Mouse (Mus musculus): ENCODE measurements at regions not wholly inside any gene's neighbourhood (a gene's known extent, or its start where the extent isn't known, plus 50 kb on each side); places are given as distances from the start of the nearest gene placed in this dataset.

DNA sequence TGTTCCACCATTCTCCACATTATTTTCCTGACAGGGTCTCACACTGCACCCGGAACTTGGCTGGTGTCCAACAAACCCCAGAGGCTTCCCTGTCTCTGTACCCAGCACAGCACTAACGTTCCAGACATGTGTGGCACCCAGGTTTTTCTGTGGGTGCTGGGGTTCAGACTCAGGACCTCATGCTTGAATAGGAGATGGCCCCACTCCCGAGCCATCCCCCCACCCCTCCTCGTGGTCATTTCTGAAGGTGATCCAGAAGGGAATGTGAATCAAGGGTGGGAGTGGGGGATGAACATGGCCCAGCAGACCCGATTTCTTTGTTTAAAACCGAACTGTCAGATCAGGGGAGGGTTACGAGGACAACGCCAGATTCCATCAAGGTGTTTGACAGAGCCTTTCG lies 245.6 kb downstream of the Tbc1d1 start:
- DNase-seq (ENCODE audit: low spot score), result no peak

DNA sequence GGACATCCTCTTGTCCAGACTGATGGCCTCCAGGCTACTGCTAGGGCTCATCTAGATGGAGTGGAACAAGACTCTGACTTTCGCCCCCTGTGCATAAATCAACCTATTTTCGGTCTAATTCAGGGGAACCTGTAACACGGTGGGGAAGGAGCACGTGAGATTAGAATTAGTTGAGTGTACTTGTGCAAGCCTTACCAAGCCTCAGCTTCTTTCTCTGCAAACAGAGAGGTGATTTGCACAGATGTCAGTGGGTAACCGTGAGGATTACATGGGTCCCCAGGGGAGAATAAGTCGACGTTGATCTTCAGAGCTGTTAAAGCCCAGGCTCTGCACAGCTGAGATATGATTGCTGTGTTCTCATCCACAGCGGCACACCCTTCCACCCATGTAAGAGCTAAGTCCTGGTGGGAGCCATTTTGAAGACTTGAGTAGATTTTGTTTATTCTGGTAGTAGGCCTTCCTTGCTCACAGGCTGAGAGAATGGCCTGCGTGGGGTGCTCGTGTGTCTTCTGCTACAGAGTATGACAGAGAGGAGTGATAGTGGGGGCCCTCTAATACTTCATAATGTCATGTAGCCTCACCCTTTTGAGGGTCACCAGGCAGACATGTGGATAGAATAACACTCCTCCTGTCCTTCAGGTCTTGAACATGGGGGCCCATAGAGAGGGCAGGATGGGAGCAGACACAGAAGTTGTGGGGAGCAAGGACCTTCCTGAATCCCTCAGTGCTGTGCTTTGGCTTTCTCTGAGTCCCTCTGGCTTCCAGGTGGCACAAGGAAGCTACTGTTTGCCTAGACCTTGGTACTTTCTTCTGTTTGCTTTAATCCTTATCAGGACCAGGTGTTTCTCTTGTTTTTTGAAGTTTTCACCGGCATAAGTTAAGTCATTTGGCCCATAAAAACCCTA lies 247.2 kb downstream of the Tbc1d1 start:
- no peak for DNase-seq (ENCODE audit: low spot score)

DNA sequence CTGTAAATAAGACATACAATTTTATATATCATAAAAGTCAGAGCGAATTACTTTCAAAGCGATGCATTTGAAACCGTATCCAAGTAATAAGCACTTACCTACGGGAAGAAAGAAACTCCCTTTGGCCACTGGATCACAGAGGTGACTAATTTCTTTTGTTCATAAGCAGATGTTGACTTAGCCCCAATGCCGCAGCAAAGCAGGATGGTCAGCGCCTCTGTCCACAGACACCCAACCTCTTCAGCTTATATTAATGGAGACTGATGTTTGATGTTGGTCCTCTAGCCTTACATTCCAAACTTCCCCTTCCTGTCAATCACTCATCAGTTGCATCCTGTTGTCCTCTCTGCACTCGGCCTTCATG lies 247.9 kb downstream of the Tbc1d1 start:
- DNase-seq (ENCODE audit: low spot score), result no peak

DNA sequence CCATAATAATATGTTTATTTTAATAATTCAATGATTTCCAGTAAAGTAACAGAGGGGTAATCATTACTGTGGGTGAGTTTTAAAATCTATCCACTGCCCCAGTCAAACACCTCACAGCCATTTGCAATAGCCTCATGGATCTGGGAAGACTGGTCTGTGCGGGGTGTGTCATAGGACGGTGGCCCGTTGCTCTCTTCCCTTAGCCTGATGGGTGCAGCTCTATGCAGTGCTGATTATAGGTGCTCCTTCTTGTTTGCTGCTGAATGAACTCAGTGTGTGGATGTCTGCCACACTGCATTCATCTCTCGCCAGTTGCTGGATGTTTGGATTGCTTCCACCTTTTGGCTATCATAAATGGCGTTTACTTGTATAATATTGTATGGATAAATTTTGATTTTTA lies 248.4 kb downstream of the Tbc1d1 start:
- DNase-seq (ENCODE audit: low spot score), result no peak

DNA sequence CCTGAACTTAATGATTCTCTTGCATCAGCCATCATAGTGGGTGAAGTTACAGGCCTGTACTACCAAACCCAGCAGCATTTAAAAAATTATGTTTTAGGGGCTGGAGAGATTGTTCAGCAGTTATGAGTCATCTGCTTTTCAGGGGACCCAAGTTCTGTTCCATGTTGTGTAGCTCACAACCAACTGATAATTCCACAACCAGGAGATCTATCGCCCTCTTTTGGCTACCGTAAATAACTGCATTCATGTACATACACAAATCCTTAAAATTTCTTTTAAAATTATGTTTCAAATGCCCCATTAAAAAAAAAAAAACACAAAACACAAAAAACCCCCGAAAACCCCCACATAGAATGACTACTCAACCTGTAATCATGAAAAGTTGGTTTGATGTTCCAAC lies 252.8 kb downstream of the Tbc1d1 start:
- peak; percentile 24 for DNase-seq (ENCODE audit: low spot score)

DNA sequence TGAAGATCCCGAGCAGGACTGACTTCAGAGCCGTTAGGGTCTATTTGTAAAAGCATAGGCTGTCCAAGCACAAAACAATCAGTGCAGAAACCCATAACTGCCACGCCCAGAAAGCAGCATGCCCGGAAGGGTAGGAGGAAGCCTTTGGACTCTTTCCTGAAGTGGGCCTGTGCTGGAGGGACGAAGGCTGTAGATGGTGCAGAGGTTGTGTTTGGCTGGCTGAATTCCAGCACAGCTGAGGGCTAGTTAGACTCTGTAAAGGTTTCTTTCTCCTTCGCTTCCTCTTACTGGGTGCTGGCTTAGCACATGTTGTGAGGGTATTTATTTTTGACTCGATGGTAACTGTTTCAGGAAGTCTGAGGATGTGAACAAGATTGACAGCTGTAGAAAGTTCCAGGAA lies 254.5 kb downstream of the Tbc1d1 start:
- no peak for DNase-seq (ENCODE audit: low spot score)

DNA sequence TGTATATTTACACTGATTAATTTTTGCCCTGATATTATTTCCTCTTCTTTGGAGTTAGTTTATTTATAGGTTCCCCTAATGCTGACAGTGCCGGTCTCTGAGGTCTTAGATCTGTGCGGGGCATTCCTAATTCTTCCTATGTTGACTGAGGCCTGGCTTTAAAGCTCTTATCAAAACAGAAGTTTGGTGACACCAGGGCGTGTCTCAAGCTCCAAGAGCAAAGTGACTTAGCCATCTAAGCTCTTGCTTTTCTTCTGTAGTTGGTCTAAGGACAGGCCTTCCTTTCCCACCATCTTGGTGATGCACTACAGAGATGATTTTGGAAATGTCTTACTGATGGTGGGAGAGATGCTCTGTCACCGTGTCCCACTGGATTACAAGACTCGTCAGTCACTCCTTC lies 258.4 kb downstream of the Tbc1d1 start:
- no peak for DNase-seq (ENCODE audit: low spot score)

DNA sequence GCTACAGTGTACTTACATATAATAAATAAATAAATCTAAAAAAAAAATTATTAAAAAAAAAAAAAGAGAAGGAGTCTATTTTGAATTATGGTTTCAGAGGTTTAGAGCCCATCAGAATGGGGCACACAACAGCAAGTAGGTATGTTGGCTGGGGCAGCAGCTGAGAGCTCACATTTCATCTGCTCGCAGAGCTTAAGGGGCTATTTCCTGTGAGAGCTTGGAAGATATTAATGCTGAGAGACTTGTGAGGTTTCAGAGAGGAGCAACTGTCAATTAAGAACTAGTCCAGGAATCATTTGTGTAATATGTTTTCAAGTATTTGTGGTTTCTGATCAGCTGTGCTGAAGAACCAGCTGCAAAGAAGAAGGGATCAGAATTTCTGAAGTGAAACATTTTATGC lies 263.3 kb downstream of the Tbc1d1 start:
- no peak for DNase-seq (ENCODE audit: low spot score)

DNA sequence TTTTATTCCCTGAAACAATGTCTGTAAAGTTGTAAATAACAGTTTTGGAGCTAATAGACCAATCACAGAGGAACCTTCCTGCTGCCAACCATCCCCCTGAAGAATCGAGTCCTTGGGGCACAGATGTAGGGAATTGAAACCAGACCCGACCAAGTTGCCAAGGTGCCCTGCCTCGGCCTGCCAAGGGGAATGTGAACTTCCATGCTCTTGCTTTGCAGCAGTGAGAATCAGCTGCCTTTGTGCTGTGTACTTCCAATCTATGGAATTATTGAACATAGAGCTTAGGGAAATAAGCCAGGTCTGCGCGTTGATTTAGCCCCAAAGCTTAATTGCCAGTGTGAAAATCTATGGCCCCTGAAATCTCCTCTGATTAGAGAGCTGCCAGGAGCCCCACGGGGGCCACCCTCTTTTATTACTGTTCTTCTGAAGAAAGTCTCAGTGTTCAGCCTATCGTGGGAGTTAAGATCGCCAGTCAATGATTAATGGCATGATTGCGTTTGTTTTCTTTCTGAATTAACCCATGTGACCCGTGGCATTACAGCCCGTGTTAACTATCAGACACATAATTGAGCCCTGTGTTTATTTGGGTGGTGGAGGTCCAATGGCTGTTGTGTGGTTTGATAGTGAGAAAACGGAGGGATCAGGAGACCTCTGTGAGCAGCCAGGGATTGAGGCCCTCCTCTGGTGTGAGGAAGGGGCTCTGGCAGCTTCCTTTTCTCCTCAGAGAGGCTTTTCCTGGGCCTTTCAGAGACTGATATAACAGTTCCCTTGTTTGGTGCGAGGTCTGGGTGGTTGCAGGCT lies 266.9 kb downstream of the Tbc1d1 start:
- no peak for DNase-seq (ENCODE audit: low spot score)

DNA sequence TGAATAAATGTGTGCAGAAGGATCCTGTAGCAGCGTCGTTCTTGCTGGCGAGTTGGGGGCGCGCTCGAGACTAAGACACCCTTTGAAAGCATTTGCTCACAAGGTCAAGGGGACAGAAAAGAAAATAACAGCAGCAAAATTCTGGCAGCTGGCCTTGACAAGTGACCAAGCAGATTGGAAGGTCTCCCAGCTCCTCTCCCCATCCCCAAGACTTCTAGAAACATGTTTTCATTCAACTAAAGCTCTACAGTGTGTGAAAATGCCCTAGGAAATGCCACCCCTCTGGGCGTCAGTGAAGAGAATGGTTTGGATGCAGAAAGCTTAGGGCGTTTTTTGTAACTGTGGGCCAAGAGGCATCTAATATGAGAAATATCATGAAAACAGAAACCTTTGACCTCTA lies 272.7 kb downstream of the Tbc1d1 start:
- no peak for DNase-seq (ENCODE audit: low spot score)

DNA sequence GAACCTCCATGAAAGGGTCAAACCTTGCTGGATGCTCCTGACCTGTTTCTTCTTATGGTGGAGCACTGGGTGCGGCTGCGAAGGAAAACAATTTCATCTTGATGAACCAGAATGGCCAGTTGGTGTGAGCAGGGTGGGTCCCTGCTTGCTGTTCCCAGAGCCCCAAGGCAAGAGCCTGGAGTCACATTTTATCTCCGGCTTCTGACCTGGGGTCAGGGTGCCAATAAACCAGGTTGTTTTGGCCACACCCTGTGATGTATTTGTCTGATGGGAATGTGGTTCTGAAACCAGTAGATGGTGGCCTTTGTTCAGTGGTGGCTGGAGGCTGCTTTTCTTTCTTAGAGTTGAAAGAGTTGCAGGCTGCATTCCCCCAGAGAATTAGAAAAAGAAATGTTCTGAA lies 274.4 kb downstream of the Tbc1d1 start:
- DNase-seq (ENCODE audit: low spot score), result no peak

DNA sequence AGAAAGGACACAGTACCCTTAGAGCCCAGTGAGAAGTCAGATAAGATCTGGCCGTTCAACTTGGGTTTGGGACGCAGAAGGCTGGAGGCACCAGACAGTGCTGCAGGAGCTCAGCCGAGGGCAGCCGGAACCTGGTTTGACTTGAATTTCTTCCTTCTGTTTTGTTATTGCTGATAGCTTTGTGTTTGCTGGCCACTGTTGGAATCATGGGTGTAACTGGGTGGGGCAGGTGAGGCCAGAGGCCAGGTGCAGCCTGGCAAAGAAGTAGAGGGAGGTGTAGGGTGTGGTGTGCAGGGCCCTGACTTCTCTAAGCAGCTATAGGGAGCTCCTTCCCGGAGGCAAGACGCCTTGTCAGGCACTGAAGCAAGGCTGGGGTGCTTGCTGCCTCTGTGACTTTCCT lies 275.5 kb downstream of the Tbc1d1 start:
- no peak for DNase-seq (ENCODE audit: low spot score)

DNA sequence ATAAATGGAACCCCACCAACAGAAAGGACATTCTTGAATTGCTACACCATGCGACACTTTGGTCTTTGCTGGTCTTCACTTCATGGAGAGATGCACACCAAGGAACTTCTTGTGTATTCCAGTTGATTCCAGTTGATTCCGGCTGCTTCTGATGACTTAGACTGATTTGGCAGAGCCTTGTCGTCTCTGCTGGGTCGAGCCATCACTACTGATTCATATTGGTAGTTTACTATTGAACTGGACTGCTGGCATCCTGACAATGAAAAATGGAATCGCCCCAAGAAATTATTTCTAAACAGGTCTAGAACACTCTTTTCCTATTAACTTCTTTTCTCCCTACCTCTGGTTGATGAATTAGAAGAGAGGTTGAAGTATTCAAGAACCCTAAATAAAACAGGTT lies 277.7 kb downstream of the Tbc1d1 start:
- no peak for DNase-seq (ENCODE audit: low spot score)

DNA sequence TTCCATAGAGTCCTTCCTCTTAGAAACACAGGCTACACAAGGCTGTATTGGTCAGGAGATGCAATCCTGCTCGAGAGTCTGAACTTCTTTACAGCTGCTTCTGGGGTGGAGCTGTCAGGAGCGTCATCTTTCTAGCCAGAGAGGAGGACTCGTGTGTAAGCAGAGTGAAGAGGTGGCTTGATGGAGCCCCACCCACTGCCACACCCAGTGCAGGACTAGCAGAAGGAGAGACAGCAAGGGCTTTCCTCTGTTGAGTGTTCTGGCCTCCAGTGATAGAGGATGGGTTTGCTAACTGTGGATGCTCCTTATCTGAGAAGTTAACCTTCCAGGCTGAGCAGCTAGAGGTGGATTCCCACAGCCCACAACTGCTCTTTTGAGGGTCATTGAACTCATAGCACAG lies 279.4 kb downstream of the Tbc1d1 start:
- no peak for DNase-seq (ENCODE audit: low spot score)

DNA sequence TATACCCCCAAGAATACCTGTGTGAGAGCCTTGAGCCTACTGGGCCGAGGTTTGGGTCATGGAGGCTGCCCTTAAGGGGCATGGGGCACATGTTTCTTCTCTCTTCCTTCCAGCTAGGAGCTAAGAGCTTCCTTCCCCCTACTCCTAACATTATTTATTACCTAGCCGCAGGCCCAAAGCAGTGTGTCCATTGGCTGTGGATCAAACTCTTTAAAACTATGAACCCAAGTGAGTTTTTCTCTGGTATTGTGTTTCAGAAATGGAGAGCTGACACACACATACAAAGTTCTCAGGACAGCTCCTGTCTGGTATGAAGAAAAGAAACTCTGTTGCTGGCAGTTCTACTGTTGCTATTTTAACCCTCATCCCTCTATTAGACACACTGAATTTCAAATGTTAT lies 279.9 kb downstream of the Tbc1d1 start:
- no peak for DNase-seq (ENCODE audit: low spot score)

DNA sequence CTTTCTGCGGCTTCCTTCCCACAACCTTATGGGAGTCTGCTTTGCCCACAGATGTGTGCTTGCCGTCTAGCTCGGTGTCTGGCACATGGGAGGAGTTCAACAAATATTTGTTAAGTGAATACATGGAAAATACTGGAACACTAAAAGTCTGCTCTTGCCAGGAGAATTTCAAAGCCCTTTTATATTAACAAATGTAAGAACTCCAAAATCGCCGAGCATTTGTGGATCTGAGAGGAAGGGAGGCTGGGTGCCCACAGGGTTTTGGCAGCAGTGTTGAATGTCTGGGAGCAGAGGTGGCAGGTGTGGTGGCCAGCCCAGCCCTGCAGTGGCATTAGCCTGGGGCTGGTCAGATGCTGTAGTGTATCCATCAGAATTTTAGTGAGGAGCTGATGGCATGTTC lies 281.6 kb downstream of the Tbc1d1 start:
- DNase-seq (ENCODE audit: low spot score), result no peak

DNA sequence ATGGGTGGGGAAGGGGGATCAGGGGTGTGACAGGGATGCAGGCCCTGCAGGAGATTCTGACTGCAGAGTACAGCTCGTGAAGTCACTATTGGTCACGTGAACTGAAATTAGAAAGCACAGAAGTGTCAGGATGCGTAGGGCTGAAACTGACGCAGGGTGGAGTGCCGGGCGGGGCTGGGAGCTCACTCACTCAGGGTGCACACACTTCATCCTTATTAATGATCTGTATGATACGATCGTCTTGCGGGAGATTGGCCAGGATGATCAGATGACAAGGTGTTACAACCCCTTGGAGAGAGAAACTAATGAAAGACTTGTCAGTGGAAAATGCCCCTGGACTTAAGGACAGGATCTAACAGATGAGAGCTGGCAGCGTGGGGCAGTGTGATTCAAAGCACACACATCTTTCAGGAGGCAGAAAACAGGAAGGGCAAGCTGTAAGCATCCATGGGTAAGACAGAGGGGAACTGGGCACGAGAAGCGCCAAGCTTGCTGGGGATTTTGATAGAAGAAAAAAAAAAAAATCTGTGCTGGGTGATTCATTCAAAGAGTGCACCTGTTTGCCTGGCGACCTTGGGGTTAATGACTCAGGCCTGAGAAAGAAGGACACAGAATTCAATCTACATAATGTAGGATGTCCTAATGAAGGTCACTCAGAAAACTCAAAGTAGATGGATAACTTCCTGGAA lies 282.5 kb downstream of the Tbc1d1 start:
- no peak for DNase-seq (ENCODE audit: low spot score)

DNA sequence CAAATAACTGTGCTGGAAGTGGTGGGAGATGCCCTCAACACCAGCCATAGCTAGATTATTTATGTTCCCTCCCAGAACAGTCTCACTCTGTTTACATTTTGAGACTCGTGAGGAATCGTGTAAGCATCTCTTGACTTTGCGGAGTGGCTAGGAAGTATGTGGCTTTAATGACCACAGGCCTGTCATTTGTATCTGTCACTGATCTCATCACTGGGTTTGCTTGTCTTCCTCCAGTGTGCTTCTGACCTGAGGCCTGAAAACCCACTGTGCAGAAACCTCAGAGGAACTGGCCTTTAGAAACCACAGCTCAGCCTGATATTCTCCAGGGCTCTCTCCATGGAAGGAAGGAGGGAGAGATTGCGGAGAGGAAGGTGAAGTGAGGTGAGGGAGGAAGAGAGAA lies 291.7 kb downstream of the Tbc1d1 start:
- no peak for DNase-seq (ENCODE audit: low spot score)

DNA sequence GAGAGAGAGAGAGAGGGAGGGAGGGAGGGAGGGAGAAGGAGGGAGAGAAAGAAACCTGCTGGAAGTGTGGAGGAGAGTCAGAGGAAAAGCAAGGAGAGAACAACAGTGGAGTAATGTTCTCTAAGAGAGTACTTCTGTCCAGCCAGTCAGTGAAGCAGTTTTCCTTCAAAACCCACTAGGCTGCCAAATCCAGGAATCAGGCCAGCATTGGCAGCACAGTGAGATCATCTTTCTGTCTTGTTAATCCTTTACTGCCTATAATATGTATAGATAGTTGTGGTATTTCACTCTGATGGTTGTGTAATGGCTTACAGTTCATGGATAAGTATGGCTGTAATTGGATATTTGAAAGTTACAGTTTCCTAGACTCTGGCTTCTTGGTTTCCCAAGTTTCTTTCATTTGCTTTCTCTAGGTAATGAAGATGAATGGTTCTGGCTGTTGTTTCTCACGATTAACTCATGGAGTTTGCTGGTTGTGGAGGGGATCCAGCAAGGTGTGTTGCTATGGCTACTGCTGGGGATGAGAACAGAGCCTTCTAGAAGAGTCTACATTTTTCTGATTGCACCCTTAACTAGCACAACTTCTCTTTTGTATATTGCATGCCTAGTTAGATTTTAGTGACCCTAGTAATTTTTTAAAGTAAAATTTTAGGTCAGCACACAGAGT lies 296.7 kb downstream of the Tbc1d1 start:
- no peak for DNase-seq (ENCODE audit: low spot score)

DNA sequence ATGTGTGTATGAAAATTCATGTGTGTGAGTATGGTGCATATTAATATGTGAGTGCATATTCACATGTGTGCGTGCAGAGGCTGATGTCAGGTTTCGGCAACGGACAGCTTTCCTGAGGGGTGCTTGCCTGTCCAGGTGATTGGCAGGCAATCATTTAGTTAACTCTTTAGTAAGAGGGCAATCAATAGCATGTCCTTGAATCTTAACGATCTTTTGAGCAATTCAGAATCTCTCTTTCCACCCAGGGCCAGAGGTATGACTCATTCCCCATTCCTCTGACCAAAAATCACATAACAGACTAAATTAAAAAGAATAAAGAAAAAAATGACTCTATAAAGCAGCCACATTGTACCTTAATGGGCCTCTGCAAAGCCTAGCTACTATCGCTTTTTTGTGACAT lies 303.7 kb downstream of the Tbc1d1 start:
- no peak for DNase-seq (ENCODE audit: low spot score)

DNA sequence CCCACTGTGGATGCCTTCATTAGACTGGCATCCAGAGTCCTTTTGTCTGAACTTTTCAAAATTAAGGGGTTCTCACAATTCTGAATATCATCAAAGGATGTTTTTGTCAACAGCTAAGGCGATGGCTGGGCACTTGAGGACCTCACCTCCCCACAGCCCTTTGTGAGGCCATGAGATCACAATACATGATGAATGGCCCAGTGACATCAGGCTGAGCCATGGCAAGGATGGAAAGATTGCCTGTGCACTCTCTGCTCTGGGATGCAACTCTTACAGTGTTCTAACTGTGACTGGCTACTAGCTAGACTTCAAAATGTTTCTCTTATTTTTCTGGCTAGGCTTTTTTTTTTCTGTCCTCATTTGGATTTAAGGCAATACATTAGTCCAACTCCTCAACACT lies 304.8 kb downstream of the Tbc1d1 start:
- DNase-seq (ENCODE audit: low spot score), result no peak

DNA sequence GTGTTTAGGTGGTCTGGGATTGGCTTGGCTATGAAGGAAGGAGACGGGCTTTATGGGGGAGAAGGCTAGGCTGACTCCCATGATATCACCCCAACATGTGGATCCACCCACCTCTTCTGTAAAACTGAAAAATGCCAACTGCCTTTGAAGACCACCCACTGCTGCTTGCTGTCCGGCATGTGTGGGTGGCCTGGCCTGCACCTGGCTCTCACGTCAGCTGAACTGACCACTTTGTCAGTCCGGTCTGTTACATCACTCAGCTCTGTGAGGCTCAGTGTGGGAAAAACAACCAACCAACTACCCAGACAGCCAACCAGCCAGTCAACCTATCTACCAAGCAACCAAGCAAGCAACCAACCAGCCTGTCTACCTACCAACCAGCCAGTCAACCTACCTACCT lies 305.5 kb downstream of the Tbc1d1 start:
- DNase-seq (ENCODE audit: low spot score), result no peak

All from thymus, postnatal 0 days (tissue).